Mouse (Mus musculus): ENCODE measurements at regions not wholly inside any gene's neighbourhood (a gene's known extent, or its start where the extent isn't known, plus 50 kb on each side); places are given as distances from the start of the nearest gene placed in this dataset.

- ATAC-seq (ENCODE audit: low read depth), result no peak
- no peak overlapping the region for H3K27ac ChIP-seq (replicated peaks; ENCODE audit: low read depth, low read length)
- 93% methylated on average over 8 of the region's 8 CpGs for WGBS
These were observed 238.7 kb upstream of the Cxcr4 start for GRCm38 (mm10) chr1:128830671-128831240.

GRCm38 (mm10) chr1:128829536-128829935 lies 237.4 kb upstream of the Cxcr4 start:
- DNase-seq (ENCODE audit: low spot score) (peak; percentile 48), ATAC-seq (ENCODE audit: low read depth) (no peak)
- H3K36me3 ChIP-seq (ENCODE audit: control insufficient read depth, insufficient read depth, low read length), result no peaks in the 10 kb centered on the region
- no peak overlapping the region for H3K27ac ChIP-seq (replicated peaks; ENCODE audit: low read depth, low read length)
- no peaks in the 10 kb centered on the region for H3K27me3 ChIP-seq (replicated peaks; ENCODE audit: control insufficient read depth, insufficient read depth, low read length)
- 20% methylated on average over 2 of the region's 2 CpGs for WGBS
- H3K4me3 ChIP-seq (ENCODE audit: low read depth, low read length), result no peak overlapping the region
- no peak overlapping the region for H3K9ac ChIP-seq (ENCODE audit: low read depth, low read length)
- no peak overlapping the region for H3K4me2 ChIP-seq (ENCODE audit: low read depth, low read length)
- H3K9me3 ChIP-seq (ENCODE audit: control insufficient read depth, low read length), result no peaks in the 10 kb centered on the region
- no peaks in the 10 kb centered on the region for H3K4me1 ChIP-seq (ENCODE audit: control insufficient read depth, insufficient read depth, low read length)

More at GRCm38 (mm10) chr1:128830671-128831240, 238.7 kb upstream of the Cxcr4 start:
- Histone ChIP-seq H3K9me3 (ENCODE audit: control insufficient read depth, low read length) (no peaks in the 10 kb centered on the region), H3K9ac (ENCODE audit: low read depth, low read length) (no peak overlapping the region), H3K4me1 (ENCODE audit: control insufficient read depth, insufficient read depth, low read length) (no peaks in the 10 kb centered on the region), H3K27me3 (replicated peaks; ENCODE audit: control insufficient read depth, insufficient read depth, low read length) (no peaks in the 10 kb centered on the region), H3K4me2 (ENCODE audit: low read depth, low read length) (no peak overlapping the region), H3K4me3 (ENCODE audit: low read depth, low read length) (no peak overlapping the region), H3K36me3 (ENCODE audit: control insufficient read depth, insufficient read depth, low read length) (no peaks in the 10 kb centered on the region)
- no peak for DNase-seq (ENCODE audit: low spot score)

GRCm38 (mm10) chr1:128826419-128826818 lies 234.3 kb upstream of the Cxcr4 start:
- H3K9ac ChIP-seq (ENCODE audit: low read depth, low read length), result no peak overlapping the region
- no peak overlapping the region for H3K4me2 ChIP-seq (ENCODE audit: low read depth, low read length)
- H3K27ac ChIP-seq (replicated peaks; ENCODE audit: low read depth, low read length), result no peak overlapping the region
- DNase-seq (ENCODE audit: low spot score), result no peak
- no peaks in the 10 kb centered on the region for H3K36me3 ChIP-seq (ENCODE audit: control insufficient read depth, insufficient read depth, low read length)
- no peaks in the 10 kb centered on the region for H3K4me1 ChIP-seq (ENCODE audit: control insufficient read depth, insufficient read depth, low read length)
- no peaks in the 10 kb centered on the region for H3K27me3 ChIP-seq (replicated peaks; ENCODE audit: control insufficient read depth, insufficient read depth, low read length)
- ATAC-seq (ENCODE audit: low read depth), result no peak
- H3K9me3 ChIP-seq (ENCODE audit: control insufficient read depth, low read length), result no peaks in the 10 kb centered on the region
- 81% methylated on average over 11 of the region's 11 CpGs for WGBS
- no peak overlapping the region for H3K4me3 ChIP-seq (ENCODE audit: low read depth, low read length)

- H3K9ac ChIP-seq (ENCODE audit: low read depth, low read length), result no peak overlapping the region
- H3K9me3 ChIP-seq (ENCODE audit: control insufficient read depth, low read length), result peaks cover 4% of the 10 kb centered on the region; the same call in 1 of the 2 replicates
- ATAC-seq (ENCODE audit: low read depth) (no peak), DNase-seq (ENCODE audit: low spot score) (peak; percentile 33)
- no peaks in the 10 kb centered on the region for H3K4me1 ChIP-seq (ENCODE audit: control insufficient read depth, insufficient read depth, low read length)
- H3K36me3 ChIP-seq (ENCODE audit: control insufficient read depth, insufficient read depth, low read length), result no peaks in the 10 kb centered on the region
- H3K27ac ChIP-seq (replicated peaks; ENCODE audit: low read depth, low read length), result no peak overlapping the region
- H3K4me2 ChIP-seq (ENCODE audit: low read depth, low read length), result no peak overlapping the region
- no peaks in the 10 kb centered on the region for H3K27me3 ChIP-seq (replicated peaks; ENCODE audit: control insufficient read depth, insufficient read depth, low read length)
- 57% methylated on average over 11 of the region's 11 CpGs for WGBS
- no peak overlapping the region for H3K4me3 ChIP-seq (ENCODE audit: low read depth, low read length)
These were observed 233.0 kb upstream of the Cxcr4 start for GRCm38 (mm10) chr1:128824916-128825683.

GRCm38 (mm10) chr1:128824235-128824634 lies 232.1 kb upstream of the Cxcr4 start:
- peaks cover 4% of the 10 kb centered on the region; the same call in 1 of the 2 replicates for H3K9me3 ChIP-seq (ENCODE audit: control insufficient read depth, low read length)
- no peak overlapping the region for H3K9ac ChIP-seq (ENCODE audit: low read depth, low read length)
- no peaks in the 10 kb centered on the region for H3K36me3 ChIP-seq (ENCODE audit: control insufficient read depth, insufficient read depth, low read length)
- H3K4me3 ChIP-seq (ENCODE audit: low read depth, low read length), result no peak overlapping the region
- ATAC-seq (ENCODE audit: low read depth), result peak; percentile 76; the same call in 1 of the 2 replicates
- DNase-seq (ENCODE audit: low spot score), result peak; percentile 91
- 5% methylated on average over 8 of the region's 8 CpGs for WGBS
- H3K27ac ChIP-seq (replicated peaks; ENCODE audit: low read depth, low read length), result no peak overlapping the region
- no peaks in the 10 kb centered on the region for H3K27me3 ChIP-seq (replicated peaks; ENCODE audit: control insufficient read depth, insufficient read depth, low read length)
- no peaks in the 10 kb centered on the region for H3K4me1 ChIP-seq (ENCODE audit: control insufficient read depth, insufficient read depth, low read length)
- no peak overlapping the region for H3K4me2 ChIP-seq (ENCODE audit: low read depth, low read length)

- Histone ChIP-seq H3K4me2 (ENCODE audit: low read depth, low read length) (no peak overlapping the region), H3K27me3 (replicated peaks; ENCODE audit: control insufficient read depth, insufficient read depth, low read length) (no peaks in the 10 kb centered on the region), H3K36me3 (ENCODE audit: control insufficient read depth, insufficient read depth, low read length) (no peaks in the 10 kb centered on the region), H3K27ac (replicated peaks; ENCODE audit: low read depth, low read length) (no peak overlapping the region), H3K4me3 (ENCODE audit: low read depth, low read length) (no peak overlapping the region), H3K4me1 (ENCODE audit: control insufficient read depth, insufficient read depth, low read length) (no peaks in the 10 kb centered on the region), H3K9ac (ENCODE audit: low read depth, low read length) (no peak overlapping the region), H3K9me3 (ENCODE audit: control insufficient read depth, low read length) (peaks cover 4% of the 10 kb centered on the region; the same call in 1 of the 2 replicates)
- ATAC-seq (ENCODE audit: low read depth), result peak; percentile 58; the same call in 1 of the 2 replicates
- 62% methylated on average over 6 of the region's 6 CpGs for WGBS
- DNase-seq (ENCODE audit: low spot score), result peak; percentile 31
These were observed 229.9 kb upstream of the Cxcr4 start for GRCm38 (mm10) chr1:128821991-128822390.

- H3K36me3 ChIP-seq (ENCODE audit: control insufficient read depth, insufficient read depth, low read length), result no peaks in the 10 kb centered on the region
- no peak overlapping the region for H3K4me3 ChIP-seq (ENCODE audit: low read depth, low read length)
- 94% methylated on average over 1 of the region's 1 CpGs for WGBS
- peaks cover 4% of the 10 kb centered on the region; the same call in 1 of the 2 replicates for H3K9me3 ChIP-seq (ENCODE audit: control insufficient read depth, low read length)
- H3K27ac ChIP-seq (replicated peaks; ENCODE audit: low read depth, low read length), result no peak overlapping the region
- no peak overlapping the region for H3K4me2 ChIP-seq (ENCODE audit: low read depth, low read length)
- H3K4me1 ChIP-seq (ENCODE audit: control insufficient read depth, insufficient read depth, low read length), result no peaks in the 10 kb centered on the region
- H3K9ac ChIP-seq (ENCODE audit: low read depth, low read length), result no peak overlapping the region
- no peak for ATAC-seq (ENCODE audit: low read depth)
- no peaks in the 10 kb centered on the region for H3K27me3 ChIP-seq (replicated peaks; ENCODE audit: control insufficient read depth, insufficient read depth, low read length)
- no peak for DNase-seq (ENCODE audit: low spot score)
These were observed 228.4 kb upstream of the Cxcr4 start for GRCm38 (mm10) chr1:128820527-128820926.

GRCm38 (mm10) chr1:128819611-128820010 lies 227.5 kb upstream of the Cxcr4 start:
- no peak overlapping the region for H3K9ac ChIP-seq (ENCODE audit: low read depth, low read length)
- WGBS, result 85% methylated on average over 6 of the region's 6 CpGs
- H3K4me3 ChIP-seq (ENCODE audit: low read depth, low read length), result no peak overlapping the region

More at GRCm38 (mm10) chr1:128819611-128820010, 227.5 kb upstream of the Cxcr4 start:
- Histone ChIP-seq H3K27me3 (replicated peaks; ENCODE audit: control insufficient read depth, insufficient read depth, low read length) (no peaks in the 10 kb centered on the region), H3K36me3 (ENCODE audit: control insufficient read depth, insufficient read depth, low read length) (no peaks in the 10 kb centered on the region), H3K4me1 (ENCODE audit: control insufficient read depth, insufficient read depth, low read length) (no peaks in the 10 kb centered on the region), H3K27ac (replicated peaks; ENCODE audit: low read depth, low read length) (no peak overlapping the region), H3K9me3 (ENCODE audit: control insufficient read depth, low read length) (peaks cover 4% of the 10 kb centered on the region; the same call in 1 of the 2 replicates), H3K4me2 (ENCODE audit: low read depth, low read length) (no peak overlapping the region)
- ATAC-seq (ENCODE audit: low read depth), result no peak
- DNase-seq (ENCODE audit: low spot score), result no peak
